Mouse (Mus musculus) intestine, postnatal 0 days (tissue): Measurements from ENCODE around the gene Foxj1. TPM values are rescaled to one million over a fixed set of nuclear protein-coding genes. Genes with fewer than 3 reads are reported as not detected.
A peak's percentile ranks its signal among the peaks of the same experiment; 100 is the strongest.
"Not testable (repeated sequence)": the region's sequence is repeated elsewhere in the genome, so short reads cannot be mapped to it uniquely, and the experiment has no call there.

ENCODE experiments used
- ATAC-seq: fragments of 200-750 bp; cut with Nextera tagmentation; 2 replicates; pipeline ENCODE4 v1.8.0; 2017; ENCODE audit warnings: mild to moderate bottlenecking, moderate TSS enrichment, moderate library complexity
- H3K27ac ChIP-seq: fragments of 300-500 bp; sonication (generic); 2 replicates; pipeline ENCODE4 v1.5.1; 2014; ENCODE audit warnings: mild to moderate bottlenecking, low read depth, low read length, moderate library complexity
- H3K27me3 ChIP-seq: fragments of 300-500 bp; sonication (generic); replicated peaks from 2 replicates; pipeline ENCODE4 v1.6.1; 2014; ENCODE audit warnings: low read length, mixed read lengths; ENCODE audit not compliant: control insufficient read depth, insufficient read depth
- H3K36me3 ChIP-seq: fragments of 300-500 bp; sonication (generic); 2 replicates; pipeline ENCODE4 v1.6.1; 2014; ENCODE audit warnings: mild to moderate bottlenecking, moderate library complexity; ENCODE audit not compliant: control insufficient read depth, insufficient read depth
- H3K4me1 ChIP-seq: fragments of 300-500 bp; sonication (generic); replicated peaks from 2 replicates; pipeline ENCODE4 v1.6.1; 2014; ENCODE audit warnings: antibody characterized with exemption, low read length, mixed read lengths; ENCODE audit not compliant: control insufficient read depth, insufficient read depth
- H3K4me2 ChIP-seq: fragments of 300-500 bp; sonication (generic); replicated peaks from 2 replicates; pipeline ENCODE4 v1.6.1; 2014; ENCODE audit warnings: low read depth, mild to moderate bottlenecking, moderate library complexity
- H3K4me3 ChIP-seq: fragments of 300-500 bp; sonication (generic); 2 replicates; pipeline ENCODE4 v1.5.1; 2014; ENCODE audit warnings: low read depth, low read length
- H3K9ac ChIP-seq: fragments of 300-500 bp; sonication (generic); 2 replicates; pipeline ENCODE4 v1.6.1; 2014; ENCODE audit warnings: mild to moderate bottlenecking, low read depth, low read length
- H3K9me3 ChIP-seq: fragments of 300-500 bp; sonication (generic); 2 replicates; pipeline ENCODE4 v1.6.1; 2016; ENCODE audit warnings: mixed run types; ENCODE audit not compliant: control insufficient read depth
- CTCF ChIP-seq: sonication (generic); IDR thresholded peaks from 2 replicates; pipeline ENCODE4 v1.5.1; 2016; ENCODE audit warnings: low read depth, mild to moderate bottlenecking, control low read depth, antibody characterized with exemption, moderate library complexity
- WGBS: fragments of 180-500 bp; shearing (Covaris S2); extraction: QIAGEN DNeasy Blood & Tissue Kit; methylation state at CpG from one replicate; pipeline ENCODE4 v1.1.7; 2014; 5-methylcytosine and 5-hydroxymethylcytosine counted together
- polyA plus RNA-seq: library from polyadenylated mRNA; unstranded; fragments of >200 nt; fragmentation: Nextera tagmentation; extraction: Ambion mirVana; gene quantifications from 2 replicates; pipeline ENCODE4 v1.2.1, GENCODE M21; 2015

Foxj1 gene
- 0.09 TPM in 1 of 2 replicates, not detected in the other for polyA plus RNA-seq

DNA sequence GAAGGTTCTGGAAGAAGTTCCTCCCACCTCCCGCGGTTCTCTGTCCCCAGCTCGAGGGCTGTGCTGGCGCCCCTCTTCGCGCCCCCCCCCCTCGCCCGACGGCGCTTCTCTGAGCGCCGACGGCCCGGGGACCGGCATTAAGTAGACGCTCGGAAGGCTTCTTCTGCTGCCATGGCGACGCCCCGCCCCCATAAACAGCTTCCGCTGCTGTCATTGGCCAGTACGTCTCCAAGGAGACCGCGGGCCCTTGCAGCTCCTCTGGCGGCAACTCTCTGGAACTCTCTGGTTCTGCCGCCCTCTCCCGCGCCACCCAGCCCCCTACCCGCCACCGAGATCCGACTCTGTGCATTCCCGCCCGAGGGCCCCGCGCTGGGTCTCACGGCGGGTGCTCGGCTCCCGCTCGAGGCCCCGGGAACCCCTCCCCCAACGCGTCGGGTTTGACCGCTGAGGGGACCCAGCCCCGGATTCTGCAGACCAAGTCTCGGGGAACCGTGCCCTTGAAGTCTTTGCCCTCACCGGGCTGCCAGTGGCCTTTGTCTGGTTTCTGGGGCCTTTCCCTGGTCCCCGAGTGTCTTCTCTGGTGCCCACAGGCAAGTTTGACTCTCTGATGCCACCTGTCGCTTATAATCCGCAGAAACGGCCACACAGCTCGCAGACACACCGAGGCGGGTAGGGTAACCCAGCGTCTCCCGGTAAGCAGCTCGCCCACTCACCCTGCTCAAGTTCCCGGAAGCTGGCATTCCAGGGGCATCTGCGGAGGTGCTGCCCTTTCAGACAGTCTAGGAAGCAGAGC lies at the start of gene Foxj1:
Gene Foxj1, minus strand, starts transcription at position 156 of the 793 bp plus-strand sequence.
- peaks cover 8% of the 10 kb centered on the region; the same call in 1 of the 2 replicates for H3K4me1 ChIP-seq
- peak within 1 kb of the TSS; percentile 100 for H3K4me2 ChIP-seq
- peak within 1 kb of the TSS; percentile 73 for H3K4me3 ChIP-seq
- H3K36me3 ChIP-seq: peaks cover 10% of the 10 kb centered on the region; the same call in 1 of the 2 replicates
- peak within 1 kb of the TSS; percentile 58 for H3K9ac ChIP-seq
- no peaks in the 10 kb centered on the region for H3K9me3 ChIP-seq
- peak; percentile 86 for ATAC-seq
- TF ChIP-seq CTCF: peak; percentile 72
- H3K27me3 ChIP-seq: peaks cover 16% of the 10 kb centered on the region
- WGBS: under 1% methylated on average over 51 of the region's 61 CpGs
- H3K27ac ChIP-seq: no peak within 1 kb of the TSS

DNA sequence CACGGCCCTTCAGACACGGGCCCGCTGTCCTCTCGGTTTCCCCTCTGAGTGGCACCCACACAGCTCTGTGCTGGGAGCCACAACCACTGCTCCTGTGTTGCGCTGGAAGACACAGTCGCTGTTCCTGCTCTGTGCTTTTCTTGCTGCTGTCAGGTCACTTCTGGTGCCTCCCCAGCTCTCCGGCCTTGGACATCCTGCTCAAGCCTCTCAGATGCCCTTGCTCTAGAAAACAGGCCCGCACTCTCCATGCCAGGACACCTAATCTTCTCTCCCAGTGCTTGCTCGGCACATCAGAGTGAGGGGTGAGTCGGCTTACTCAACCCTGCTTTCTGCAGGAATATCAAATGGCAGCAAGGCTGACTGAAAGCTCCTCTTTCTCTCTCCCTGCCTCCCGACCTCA lies 49.0 kb upstream of the Foxj1 start:
- no peak overlapping the region for H3K4me2 ChIP-seq
- WGBS: 88% methylated on average over 11 of the region's 11 CpGs
- no peak overlapping the region for H3K4me3 ChIP-seq
- no peak for ATAC-seq
- no peaks in the 10 kb centered on the region for H3K9me3 ChIP-seq
- no peak for TF ChIP-seq CTCF
- no peaks in the 10 kb centered on the region for H3K27me3 ChIP-seq
- H3K27ac ChIP-seq: no peak overlapping the region
- H3K9ac ChIP-seq: no peak overlapping the region
- no peaks in the 10 kb centered on the region for H3K36me3 ChIP-seq
- H3K4me1 ChIP-seq: no peaks in the 10 kb centered on the region

DNA sequence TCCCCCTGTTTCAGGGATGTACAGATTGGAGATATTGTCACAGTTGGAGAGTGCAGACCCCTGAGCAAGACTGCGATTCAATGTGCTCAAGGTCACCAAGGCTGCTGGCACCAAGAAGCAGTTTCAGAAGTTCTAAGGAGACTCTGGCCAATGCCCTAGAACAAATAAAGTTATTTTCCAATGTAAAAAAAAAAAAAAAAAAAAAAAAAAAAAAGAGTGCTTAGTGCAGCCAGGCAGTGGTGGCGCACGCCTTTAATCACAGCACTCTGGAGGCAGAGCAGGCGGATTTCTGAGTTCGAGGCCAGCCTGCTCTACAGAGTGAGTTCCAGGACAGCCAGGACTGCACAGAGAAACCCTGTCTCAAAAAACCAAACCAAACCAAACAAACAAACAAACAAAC lies 47.9 kb upstream of the Foxj1 start:
- not testable (repeated sequence) for H3K9ac ChIP-seq, H3K4me1 ChIP-seq, H3K4me2 ChIP-seq, H3K27ac ChIP-seq, ATAC-seq, H3K4me3 ChIP-seq, H3K36me3 ChIP-seq, H3K27me3 ChIP-seq, H3K9me3 ChIP-seq
- 83% methylated on average over 5 of the region's 5 CpGs for WGBS

DNA sequence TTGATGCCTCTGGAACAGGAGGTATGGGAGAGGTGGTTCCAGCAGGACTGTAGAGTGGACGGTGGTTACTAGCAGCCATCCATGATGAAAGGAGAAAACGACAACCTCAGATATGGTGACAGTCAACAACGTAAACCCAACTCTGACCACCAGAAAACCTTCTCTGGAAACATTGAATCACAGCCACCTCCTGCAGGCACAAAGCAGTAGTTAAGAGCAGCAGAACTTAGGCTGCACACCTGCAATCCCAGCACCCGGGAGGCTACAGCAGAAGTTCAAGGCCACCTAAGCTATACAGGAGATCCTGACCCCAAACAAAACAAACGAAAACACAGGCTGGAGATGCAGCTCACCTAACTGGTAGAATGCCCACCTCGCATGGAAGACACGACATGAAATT lies 45.6 kb upstream of the Foxj1 start:
- H3K4me3 ChIP-seq: no peak overlapping the region
- no peak overlapping the region for H3K4me2 ChIP-seq
- no peaks in the 10 kb centered on the region for H3K36me3 ChIP-seq
- H3K4me1 ChIP-seq: no peaks in the 10 kb centered on the region
- no peaks in the 10 kb centered on the region for H3K27me3 ChIP-seq
- no peak overlapping the region for H3K9ac ChIP-seq
- no peak for ATAC-seq
- no peak for TF ChIP-seq CTCF
- no peak overlapping the region for H3K27ac ChIP-seq
- no peaks in the 10 kb centered on the region for H3K9me3 ChIP-seq
- WGBS: 73% methylated on average over 7 of the region's 7 CpGs

DNA sequence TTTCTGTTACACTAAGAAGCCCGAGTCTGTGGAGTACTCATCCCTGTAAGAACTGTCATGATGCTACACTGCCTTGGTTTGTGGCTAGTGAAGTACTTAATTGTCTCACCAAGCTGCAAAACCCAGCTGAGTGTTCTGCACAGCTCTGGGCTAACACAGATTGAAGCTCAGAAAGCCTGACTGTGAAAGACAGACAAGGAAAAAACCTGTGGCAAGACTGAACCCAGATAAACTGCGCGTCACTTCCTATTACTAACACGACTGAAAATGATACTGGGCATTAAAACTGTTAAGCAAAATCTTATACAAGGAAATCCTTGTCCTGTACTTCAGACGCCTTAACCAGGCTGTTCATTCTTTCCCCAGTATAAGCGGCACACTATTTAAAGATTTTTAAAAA lies 44.3 kb upstream of the Foxj1 start:
- no peaks in the 10 kb centered on the region for H3K4me1 ChIP-seq
- H3K27me3 ChIP-seq: no peaks in the 10 kb centered on the region
- no peak for TF ChIP-seq CTCF
- H3K27ac ChIP-seq: no peak overlapping the region
- WGBS: 75% methylated on average over 6 of the region's 6 CpGs
- H3K36me3 ChIP-seq: no peaks in the 10 kb centered on the region
- no peak overlapping the region for H3K4me3 ChIP-seq
- H3K9ac ChIP-seq: no peak overlapping the region
- ATAC-seq: no peak
- H3K9me3 ChIP-seq: no peaks in the 10 kb centered on the region
- no peak overlapping the region for H3K4me2 ChIP-seq

DNA sequence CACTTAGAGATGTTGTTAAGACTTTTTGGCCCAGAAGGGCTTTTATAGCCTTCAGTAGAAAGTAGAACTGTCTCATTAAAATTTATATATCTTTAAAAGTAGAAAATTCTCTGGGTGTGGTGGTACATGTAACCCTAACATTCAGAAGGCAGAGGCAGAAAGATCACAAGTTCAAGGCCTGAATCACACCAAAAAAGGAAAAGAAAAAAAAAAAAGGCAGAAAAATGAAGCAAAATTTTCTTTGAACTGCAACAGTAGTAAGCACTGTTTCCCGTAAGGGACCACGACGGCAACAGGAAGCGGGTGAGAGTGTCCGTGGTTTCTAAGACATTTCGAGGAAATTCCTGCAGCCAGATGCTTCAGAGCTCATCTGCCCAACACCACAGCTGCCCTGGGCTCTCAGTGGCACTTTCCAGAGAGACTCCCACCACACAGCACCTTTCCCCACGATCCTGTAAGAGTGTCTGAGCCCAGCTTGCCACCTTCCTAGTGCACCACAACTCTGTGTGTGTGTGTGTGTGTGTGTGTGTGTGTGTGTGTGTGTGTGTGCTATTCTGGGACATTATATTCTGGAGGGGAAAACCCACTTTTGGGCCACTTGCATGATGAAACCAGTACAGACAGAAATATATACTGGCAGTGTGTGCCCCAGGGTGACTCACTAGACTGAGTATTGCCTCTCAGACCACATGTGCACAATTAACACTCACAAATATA lies 41.9 kb upstream of the Foxj1 start:
- Histone ChIP-seq H3K4me2 (no peak overlapping the region), H3K4me3 (no peak overlapping the region), H3K9ac (no peak overlapping the region), H3K9me3 (no peaks in the 10 kb centered on the region), H3K4me1 (no peaks in the 10 kb centered on the region), H3K36me3 (no peaks in the 10 kb centered on the region), H3K27ac (no peak overlapping the region), H3K27me3 (no peaks in the 10 kb centered on the region)
- ATAC-seq: no peak
- 63% methylated on average over 7 of the region's 7 CpGs for WGBS
- no peak for TF ChIP-seq CTCF
